Mouse (Mus musculus): ENCODE measurements at regions not wholly inside any gene's neighbourhood (a gene's known extent, or its start where the extent isn't known, plus 50 kb on each side); places are given as distances from the start of the nearest gene placed in this dataset.

DNA sequence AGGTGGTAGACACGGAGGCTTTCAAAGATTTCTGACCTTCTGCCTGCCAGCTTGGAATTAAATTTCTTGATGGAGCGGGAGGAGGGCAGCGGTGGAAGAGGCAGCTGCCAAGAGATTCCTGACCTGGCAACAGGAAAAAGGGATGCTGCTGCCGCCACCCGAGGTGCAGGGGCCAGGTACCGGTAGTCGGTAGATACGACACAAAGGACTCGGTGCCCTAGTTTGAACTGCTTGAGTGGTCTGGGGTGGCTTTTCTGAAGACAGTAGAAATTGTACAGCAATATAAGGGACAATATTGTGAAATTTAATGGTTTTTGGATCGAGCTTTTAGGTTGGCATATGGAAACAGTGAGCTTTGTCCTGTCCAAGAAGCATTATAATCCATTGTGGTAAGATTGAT, 250.3 kb upstream of the Ccdc54 start:
- 64% methylated on average over 10 of the region's 10 CpGs for WGBS (ENCODE audit: insufficient replicate concordance)
- no peak overlapping the region for H3K4me2 ChIP-seq (ENCODE audit: low read depth, low read length)
- no peak for ATAC-seq (ENCODE audit: low read depth)
- H3K9ac ChIP-seq (ENCODE audit: low read depth, low read length), result no peak overlapping the region
- H3K4me3 ChIP-seq (ENCODE audit: low read depth, low read length), result no peak overlapping the region
- H3K27ac ChIP-seq (ENCODE audit: low read length), result no peak overlapping the region
- no peaks in the 10 kb centered on the region for H3K36me3 ChIP-seq (ENCODE audit: control insufficient read depth, insufficient read depth)
- H3K9me3 ChIP-seq (replicated peaks; ENCODE audit: control insufficient read depth, low read length), result no peaks in the 10 kb centered on the region
- H3K4me1 ChIP-seq (ENCODE audit: control insufficient read depth, low read depth, low read length), result no peaks in the 10 kb centered on the region
- H3K27me3 ChIP-seq (ENCODE audit: control insufficient read depth, insufficient read depth, low read depth, low read length), result no peaks in the 10 kb centered on the region

DNA sequence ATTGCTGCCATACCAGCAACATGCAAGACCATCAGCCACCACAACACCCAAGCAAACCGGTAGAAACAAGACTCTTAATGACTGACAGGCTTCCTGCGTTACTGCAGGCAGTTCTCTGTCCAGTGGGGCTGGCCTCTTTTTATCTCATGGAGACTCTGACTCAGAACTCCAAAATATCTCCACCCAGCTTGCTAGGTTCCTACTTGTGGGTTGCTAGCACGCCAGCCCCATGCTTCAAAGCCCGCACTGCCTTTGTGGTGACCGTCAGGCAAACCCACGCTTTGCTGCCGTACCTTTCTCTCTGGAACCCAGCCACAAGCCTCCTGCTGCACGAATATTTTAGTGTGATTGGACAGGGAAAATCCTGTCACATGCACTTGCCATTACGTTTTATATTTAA, 248.7 kb upstream of the Ccdc54 start:
- no peak overlapping the region for H3K4me3 ChIP-seq (ENCODE audit: low read depth, low read length)
- H3K9me3 ChIP-seq (replicated peaks; ENCODE audit: control insufficient read depth, low read length), result no peaks in the 10 kb centered on the region
- H3K4me2 ChIP-seq (ENCODE audit: low read depth, low read length), result no peak overlapping the region
- H3K27me3 ChIP-seq (ENCODE audit: control insufficient read depth, insufficient read depth, low read depth, low read length), result no peaks in the 10 kb centered on the region
- no peaks in the 10 kb centered on the region for H3K4me1 ChIP-seq (ENCODE audit: control insufficient read depth, low read depth, low read length)
- WGBS (ENCODE audit: insufficient replicate concordance), result 26% methylated on average over 9 of the region's 9 CpGs
- no peak overlapping the region for H3K9ac ChIP-seq (ENCODE audit: low read depth, low read length)
- H3K27ac ChIP-seq (ENCODE audit: low read length), result no peak overlapping the region
- H3K36me3 ChIP-seq (ENCODE audit: control insufficient read depth, insufficient read depth), result no peaks in the 10 kb centered on the region
- no peak for ATAC-seq (ENCODE audit: low read depth)

DNA sequence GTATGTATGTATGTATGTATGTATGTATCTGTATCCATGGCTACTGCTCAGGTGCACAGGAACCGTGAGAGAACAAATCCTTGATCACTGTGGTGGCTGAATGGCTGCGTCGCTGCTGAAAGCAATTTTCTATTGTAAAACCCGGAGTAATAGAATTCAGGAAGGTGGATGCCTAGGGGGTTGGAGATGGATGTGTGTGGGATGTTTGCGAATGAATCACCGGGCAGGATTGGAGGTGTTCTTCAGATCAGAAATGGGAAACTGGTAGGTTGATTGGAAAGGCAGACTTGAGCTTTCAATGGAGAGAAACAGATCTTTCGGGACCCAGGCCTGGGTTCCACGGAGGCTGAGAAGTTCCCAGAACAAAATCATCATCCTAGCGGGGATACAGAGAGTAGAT, 246.5 kb upstream of the Ccdc54 start:
- Histone ChIP-seq H3K4me2 (ENCODE audit: low read depth, low read length) (no peak overlapping the region), H3K4me3 (ENCODE audit: low read depth, low read length) (no peak overlapping the region), H3K4me1 (ENCODE audit: control insufficient read depth, low read depth, low read length) (no peaks in the 10 kb centered on the region), H3K9ac (ENCODE audit: low read depth, low read length) (no peak overlapping the region), H3K36me3 (ENCODE audit: control insufficient read depth, insufficient read depth) (no peaks in the 10 kb centered on the region), H3K27ac (ENCODE audit: low read length) (no peak overlapping the region), H3K9me3 (replicated peaks; ENCODE audit: control insufficient read depth, low read length) (no peaks in the 10 kb centered on the region), H3K27me3 (ENCODE audit: control insufficient read depth, insufficient read depth, low read depth, low read length) (no peaks in the 10 kb centered on the region)
- ATAC-seq (ENCODE audit: low read depth), result no peak
- WGBS (ENCODE audit: insufficient replicate concordance), result 72% methylated on average over 9 of the region's 9 CpGs

DNA sequence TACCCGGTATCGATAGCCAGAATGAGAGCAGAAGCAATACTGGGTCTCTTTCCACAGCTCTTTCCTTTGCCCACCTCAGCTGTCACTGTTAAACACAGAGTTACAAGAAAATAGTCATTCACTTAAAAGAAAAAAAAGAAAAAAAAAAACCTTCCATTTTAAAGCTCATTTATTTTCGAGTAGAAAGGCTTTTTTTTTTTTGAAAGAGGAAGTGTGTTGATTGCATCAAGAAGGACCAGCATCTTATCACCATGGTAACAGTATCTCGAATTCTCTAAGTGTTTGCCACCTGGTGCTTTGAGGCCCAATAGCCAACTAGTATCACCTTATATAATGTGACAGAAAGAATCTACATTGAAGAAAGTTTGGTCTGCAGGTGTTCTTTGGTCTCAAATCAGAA, 245.5 kb upstream of the Ccdc54 start:
- H3K27me3 ChIP-seq (ENCODE audit: control insufficient read depth, insufficient read depth, low read depth, low read length), result no peaks in the 10 kb centered on the region
- H3K4me3 ChIP-seq (ENCODE audit: low read depth, low read length), result no peak overlapping the region
- WGBS (ENCODE audit: insufficient replicate concordance), result 47% methylated on average over 4 of the region's 4 CpGs
- H3K9me3 ChIP-seq (replicated peaks; ENCODE audit: control insufficient read depth, low read length), result no peaks in the 10 kb centered on the region
- H3K4me1 ChIP-seq (ENCODE audit: control insufficient read depth, low read depth, low read length), result no peaks in the 10 kb centered on the region
- H3K27ac ChIP-seq (ENCODE audit: low read length), result no peak overlapping the region
- no peak for ATAC-seq (ENCODE audit: low read depth)
- no peaks in the 10 kb centered on the region for H3K36me3 ChIP-seq (ENCODE audit: control insufficient read depth, insufficient read depth)
- no peak overlapping the region for H3K9ac ChIP-seq (ENCODE audit: low read depth, low read length)
- no peak overlapping the region for H3K4me2 ChIP-seq (ENCODE audit: low read depth, low read length)

DNA sequence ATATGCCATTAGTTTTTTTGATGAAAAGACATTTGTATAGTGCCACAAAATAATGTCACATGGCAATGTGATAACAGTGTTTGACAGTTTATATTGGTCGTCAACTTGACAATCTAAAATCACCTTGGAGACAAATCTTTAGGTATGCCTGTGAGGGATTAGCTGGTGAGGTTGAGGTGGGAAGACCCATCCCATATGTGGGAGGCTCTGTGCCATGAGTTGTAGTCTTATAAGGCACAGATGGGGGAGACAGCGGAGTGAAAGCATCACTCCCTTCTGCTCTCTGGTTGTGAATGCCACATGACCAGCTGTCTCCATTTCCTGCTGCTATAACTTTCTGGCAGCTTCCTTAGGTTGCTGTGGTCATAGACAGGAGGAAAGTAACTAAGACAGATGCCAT, 242.4 kb upstream of the Ccdc54 start:
- no peak overlapping the region for H3K9ac ChIP-seq (ENCODE audit: low read depth, low read length)

DNA sequence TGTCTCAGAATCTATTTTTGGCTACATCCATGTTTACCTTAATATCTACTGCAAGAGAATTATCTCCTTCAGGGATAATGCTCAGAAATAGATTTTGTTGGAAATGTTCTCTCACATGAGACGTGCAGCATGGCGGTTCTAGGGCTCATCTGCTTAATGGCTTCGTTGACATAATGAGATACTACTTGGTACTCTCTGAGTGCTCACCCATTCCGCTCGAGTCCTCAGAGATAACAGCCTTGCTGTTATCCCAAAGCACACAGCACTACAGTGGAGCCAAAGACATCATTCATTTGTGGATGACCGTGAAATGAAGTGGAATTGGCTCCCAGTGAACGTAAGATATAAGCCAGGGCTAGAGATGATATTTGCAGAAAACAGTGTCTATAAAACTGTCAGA, 231.4 kb upstream of the Ccdc54 start:
- no peak overlapping the region for H3K27ac ChIP-seq (ENCODE audit: low read length)
- H3K4me1 ChIP-seq (ENCODE audit: control insufficient read depth, low read depth, low read length), result no peaks in the 10 kb centered on the region
- H3K9ac ChIP-seq (ENCODE audit: low read depth, low read length), result no peak overlapping the region
- ATAC-seq (ENCODE audit: low read depth), result no peak
- H3K27me3 ChIP-seq (ENCODE audit: control insufficient read depth, insufficient read depth, low read depth, low read length), result no peaks in the 10 kb centered on the region
- no peaks in the 10 kb centered on the region for H3K9me3 ChIP-seq (replicated peaks; ENCODE audit: control insufficient read depth, low read length)
- no peak overlapping the region for H3K4me2 ChIP-seq (ENCODE audit: low read depth, low read length)
- no peak overlapping the region for H3K4me3 ChIP-seq (ENCODE audit: low read depth, low read length)
- H3K36me3 ChIP-seq (ENCODE audit: control insufficient read depth, insufficient read depth), result no peaks in the 10 kb centered on the region
- 56% methylated on average over 7 of the region's 7 CpGs for WGBS (ENCODE audit: insufficient replicate concordance)

More for the DNA sequence above, 242.4 kb upstream of the Ccdc54 start:
- 65% methylated on average over 2 of the region's 2 CpGs for WGBS (ENCODE audit: insufficient replicate concordance)
- no peaks in the 10 kb centered on the region for H3K27me3 ChIP-seq (ENCODE audit: control insufficient read depth, insufficient read depth, low read depth, low read length)
- H3K4me2 ChIP-seq (ENCODE audit: low read depth, low read length), result no peak overlapping the region
- no peak for ATAC-seq (ENCODE audit: low read depth)
- no peaks in the 10 kb centered on the region for H3K36me3 ChIP-seq (ENCODE audit: control insufficient read depth, insufficient read depth)
- H3K27ac ChIP-seq (ENCODE audit: low read length), result no peak overlapping the region
- H3K9me3 ChIP-seq (replicated peaks; ENCODE audit: control insufficient read depth, low read length), result no peaks in the 10 kb centered on the region
- H3K4me1 ChIP-seq (ENCODE audit: control insufficient read depth, low read depth, low read length), result no peaks in the 10 kb centered on the region
- H3K4me3 ChIP-seq (ENCODE audit: low read depth, low read length), result no peak overlapping the region

DNA sequence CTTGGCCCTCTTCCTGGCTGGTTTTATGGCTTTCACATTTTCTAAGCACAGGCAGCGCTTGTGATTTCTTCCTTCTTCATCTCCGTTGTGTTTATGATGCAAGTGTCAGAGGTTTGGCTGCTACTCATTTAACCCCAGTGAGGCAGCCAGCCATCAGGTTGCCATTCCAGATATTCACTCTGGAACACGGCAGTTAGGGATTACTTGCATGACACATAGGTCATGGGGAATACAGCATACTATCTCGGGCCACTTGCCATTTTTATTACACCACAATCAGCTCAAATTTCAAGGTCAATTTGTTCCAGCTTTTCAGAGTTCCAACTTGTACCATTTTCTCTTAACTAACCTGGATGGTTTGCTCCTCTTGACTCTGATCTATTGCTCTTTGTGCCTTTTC, 223.7 kb upstream of the Ccdc54 start:
- 43% methylated on average over 4 of the region's 4 CpGs for WGBS (ENCODE audit: insufficient replicate concordance)
- Histone ChIP-seq H3K27ac (ENCODE audit: low read length) (no peak overlapping the region), H3K4me3 (ENCODE audit: low read depth, low read length) (no peak overlapping the region), H3K4me1 (ENCODE audit: control insufficient read depth, low read depth, low read length) (no peaks in the 10 kb centered on the region), H3K4me2 (ENCODE audit: low read depth, low read length) (no peak overlapping the region), H3K27me3 (ENCODE audit: control insufficient read depth, insufficient read depth, low read depth, low read length) (no peaks in the 10 kb centered on the region), H3K36me3 (ENCODE audit: control insufficient read depth, insufficient read depth) (no peaks in the 10 kb centered on the region), H3K9me3 (replicated peaks; ENCODE audit: control insufficient read depth, low read length) (no peaks in the 10 kb centered on the region), H3K9ac (ENCODE audit: low read depth, low read length) (no peak overlapping the region)
- ATAC-seq (ENCODE audit: low read depth), result no peak

DNA sequence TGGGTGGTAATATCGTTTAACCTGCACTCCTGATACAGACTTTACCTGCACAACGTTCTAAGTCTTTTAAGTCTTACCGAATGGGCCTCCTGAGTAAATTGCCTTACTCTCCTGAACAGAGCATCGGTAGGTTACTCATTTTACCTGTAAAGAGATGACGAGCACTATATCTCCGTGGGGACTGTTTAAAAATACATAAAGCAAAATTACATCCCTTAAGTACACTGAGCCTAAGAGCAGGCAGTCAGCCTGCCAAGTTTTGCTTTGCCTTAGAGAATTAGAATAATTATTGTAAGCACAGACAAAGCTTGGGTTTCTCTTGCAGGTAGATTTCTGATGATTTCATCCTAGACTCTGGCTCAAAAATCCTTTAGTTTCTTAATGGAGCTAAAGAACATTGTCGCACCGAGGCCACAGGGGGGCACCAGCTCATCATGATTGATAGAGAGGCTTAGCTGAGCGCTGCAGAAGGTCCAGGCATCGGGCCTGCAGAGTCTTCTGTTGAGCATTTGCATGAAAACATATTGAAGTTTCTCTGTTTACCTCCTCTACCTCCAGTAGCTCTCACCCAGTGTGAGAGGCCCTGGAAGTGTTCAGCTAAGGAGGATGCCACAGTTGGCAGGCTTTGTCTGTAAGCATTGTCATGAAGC, 208.3 kb upstream of the Ccdc54 start:
- H3K9ac ChIP-seq (ENCODE audit: low read depth, low read length), result no peak overlapping the region
- H3K4me2 ChIP-seq (ENCODE audit: low read depth, low read length), result no peak overlapping the region
- no peak overlapping the region for H3K4me3 ChIP-seq (ENCODE audit: low read depth, low read length)
- H3K9me3 ChIP-seq (replicated peaks; ENCODE audit: control insufficient read depth, low read length), result no peaks in the 10 kb centered on the region
- no peak overlapping the region for H3K27ac ChIP-seq (ENCODE audit: low read length)
- no peaks in the 10 kb centered on the region for H3K27me3 ChIP-seq (ENCODE audit: control insufficient read depth, insufficient read depth, low read depth, low read length)
- WGBS (ENCODE audit: insufficient replicate concordance), result 41% methylated on average over 10 of the region's 10 CpGs
- no peak for ATAC-seq (ENCODE audit: low read depth)
- H3K36me3 ChIP-seq (ENCODE audit: control insufficient read depth, insufficient read depth), result no peaks in the 10 kb centered on the region
- H3K4me1 ChIP-seq (ENCODE audit: control insufficient read depth, low read depth, low read length), result no peaks in the 10 kb centered on the region

DNA sequence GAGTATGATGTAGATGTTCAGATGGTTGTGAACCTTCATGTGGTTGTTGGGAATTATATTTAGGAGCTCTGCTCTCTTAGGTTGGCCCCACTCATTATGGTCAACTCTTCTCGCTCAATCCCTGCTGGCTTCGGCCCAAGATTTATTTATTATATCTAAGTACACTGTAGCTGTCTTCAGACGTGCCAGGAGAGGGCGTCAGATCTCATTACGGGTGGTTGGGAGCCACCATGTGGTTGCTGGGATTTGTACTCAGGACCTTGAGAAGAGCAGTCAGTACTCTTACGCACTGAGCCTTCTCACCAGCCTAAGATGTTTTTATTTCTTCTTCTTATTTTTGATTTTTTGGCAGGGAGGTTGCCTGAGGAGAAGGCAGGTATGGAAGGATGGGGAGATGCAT, 207.1 kb upstream of the Ccdc54 start:
- 69% methylated on average over 6 of the region's 6 CpGs for WGBS (ENCODE audit: insufficient replicate concordance)
- H3K4me1 ChIP-seq (ENCODE audit: control insufficient read depth, low read depth, low read length), result no peaks in the 10 kb centered on the region
- H3K36me3 ChIP-seq (ENCODE audit: control insufficient read depth, insufficient read depth), result no peaks in the 10 kb centered on the region
- no peak for ATAC-seq (ENCODE audit: low read depth)
- H3K27me3 ChIP-seq (ENCODE audit: control insufficient read depth, insufficient read depth, low read depth, low read length), result no peaks in the 10 kb centered on the region
- H3K9me3 ChIP-seq (replicated peaks; ENCODE audit: control insufficient read depth, low read length), result no peaks in the 10 kb centered on the region
- H3K4me2 ChIP-seq (ENCODE audit: low read depth, low read length), result no peak overlapping the region
- no peak overlapping the region for H3K27ac ChIP-seq (ENCODE audit: low read length)
- H3K4me3 ChIP-seq (ENCODE audit: low read depth, low read length), result no peak overlapping the region
- no peak overlapping the region for H3K9ac ChIP-seq (ENCODE audit: low read depth, low read length)

Data from liver, embryonic 16.5 days (tissue).